Mouse (Mus musculus): Measurements from ENCODE around the gene Sost.

Gene Sost

DNA sequence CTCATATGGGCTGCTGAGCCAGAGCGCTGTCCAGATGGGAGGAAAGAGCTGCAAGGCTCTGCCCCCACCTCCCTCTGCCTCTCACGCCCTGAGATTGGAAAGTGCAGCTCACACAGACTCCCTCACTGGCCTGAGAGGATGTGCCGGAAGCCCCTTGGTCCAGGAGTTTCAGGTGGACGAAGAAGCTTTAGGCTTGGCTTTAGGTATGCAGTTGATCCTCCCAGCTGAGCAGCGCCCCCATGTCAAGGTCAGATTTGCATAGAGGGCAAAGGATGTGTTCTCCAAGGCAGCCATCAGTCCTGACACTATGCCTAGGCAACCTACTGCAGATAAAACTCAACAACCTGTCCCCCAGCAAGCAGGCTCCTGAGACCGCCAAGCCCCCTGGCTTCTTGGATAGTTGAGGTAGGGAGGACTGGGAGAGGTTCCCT, 16.2 kb upstream of the Sost start:
- no peak for DNase-seq

DNA sequence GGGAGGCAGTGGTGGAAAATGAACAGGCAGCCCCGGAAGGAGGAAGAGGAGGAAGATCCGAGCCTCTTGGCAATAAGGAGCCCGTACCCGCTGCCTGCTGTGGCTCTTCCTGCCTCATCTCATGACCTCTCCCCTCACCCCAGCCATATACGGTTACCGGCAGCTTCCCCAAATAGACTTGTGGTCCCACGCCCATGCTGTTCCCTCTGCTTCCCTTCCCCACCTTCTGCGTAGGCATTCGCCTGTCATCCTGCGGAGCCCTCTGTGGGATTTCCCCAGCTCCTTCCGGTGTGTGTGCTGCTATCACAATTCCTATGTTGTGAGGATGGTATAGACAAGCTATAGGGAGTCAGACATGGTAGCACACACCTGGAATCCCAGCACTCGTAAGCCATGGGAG, 15.0 kb upstream of the Sost start:
- no peak for DNase-seq

DNA sequence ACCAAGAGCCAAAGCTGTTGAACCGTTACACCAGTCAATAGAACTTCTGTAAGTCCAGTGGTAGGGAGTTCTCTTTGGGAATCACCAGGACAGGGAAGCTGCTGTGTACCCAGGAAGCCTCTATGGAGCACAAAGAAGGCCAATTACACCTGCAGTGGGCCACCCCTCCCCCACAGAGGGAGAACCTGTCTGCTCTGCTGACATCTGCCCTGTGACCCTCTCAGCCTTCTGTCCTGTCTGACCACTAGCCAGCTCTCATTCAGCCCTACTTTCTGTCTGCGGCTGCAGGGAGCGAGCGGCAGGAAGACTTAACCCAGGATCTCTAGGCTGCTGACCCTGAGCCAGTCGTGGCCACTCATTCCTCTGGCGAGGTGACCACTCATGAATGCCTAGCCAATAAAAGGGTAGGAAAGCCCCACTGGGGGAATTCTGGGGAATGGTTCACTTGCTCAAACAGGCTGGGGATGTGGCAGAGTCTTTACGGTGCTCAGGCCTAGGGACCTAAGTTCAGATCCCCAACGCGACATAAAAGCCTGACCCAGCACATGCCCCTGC, 13.9 kb upstream of the Sost start:
- DNase-seq = no peak

DNA sequence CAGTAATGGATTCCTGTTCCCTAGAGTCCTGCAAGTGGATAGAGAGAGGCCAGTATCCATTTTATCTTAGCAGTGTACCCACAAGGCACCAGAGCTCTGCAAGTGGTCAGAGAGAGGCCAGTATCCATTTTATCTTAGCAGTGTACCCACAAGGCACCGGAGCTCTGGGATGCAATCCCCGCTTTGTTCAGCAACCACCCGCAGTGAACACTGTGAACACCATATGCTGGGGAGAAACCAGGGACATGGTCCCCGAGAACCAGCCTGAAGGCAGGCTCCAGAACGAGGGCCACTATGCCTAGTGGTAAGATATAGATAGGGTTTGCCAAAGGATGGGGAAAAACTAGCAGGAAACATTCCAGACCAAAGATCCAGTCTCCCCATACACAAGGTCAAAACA, 12.3 kb upstream of the Sost start:
- no peak for DNase-seq

DNA sequence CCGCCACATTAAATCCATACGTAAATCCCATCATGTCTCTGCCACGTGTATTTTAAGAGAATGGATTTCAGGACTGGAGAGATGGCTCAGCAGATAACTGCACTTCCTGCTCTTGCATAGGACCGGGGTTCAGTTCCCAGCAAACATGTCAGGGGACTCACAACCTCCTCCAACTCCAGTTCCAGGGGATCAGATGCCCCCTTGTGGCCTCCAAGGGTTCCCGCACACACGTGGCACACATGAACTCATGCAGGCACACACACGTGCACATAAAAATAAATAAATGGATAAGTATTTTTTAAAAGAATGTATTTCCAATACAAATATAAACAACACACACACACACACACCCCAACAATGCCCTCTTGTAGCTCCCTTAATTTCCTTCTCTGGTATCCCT, 10.1 kb upstream of the Sost start:
- no peak for DNase-seq

DNA sequence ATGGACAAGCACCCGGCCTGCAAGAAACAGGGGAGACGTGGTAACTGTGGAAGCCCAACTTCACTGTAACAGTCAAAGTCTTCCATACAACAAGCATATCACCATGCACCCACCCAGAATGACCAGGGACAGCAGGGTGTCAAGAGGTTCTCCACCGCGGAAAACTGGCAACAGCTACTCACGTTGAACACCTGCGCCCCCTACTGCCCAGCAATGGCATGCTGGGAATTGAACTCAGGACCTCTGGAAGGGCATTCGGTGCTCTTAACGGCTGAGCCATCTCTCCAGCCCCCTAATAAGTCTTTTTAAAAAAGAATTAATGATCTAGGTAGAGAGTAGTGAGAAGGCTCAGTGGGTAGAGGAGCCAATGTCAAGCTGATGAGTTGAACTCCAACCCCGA, 8.1 kb upstream of the Sost start:
- peak; percentile 43 to 53 for DNase-seq

DNA sequence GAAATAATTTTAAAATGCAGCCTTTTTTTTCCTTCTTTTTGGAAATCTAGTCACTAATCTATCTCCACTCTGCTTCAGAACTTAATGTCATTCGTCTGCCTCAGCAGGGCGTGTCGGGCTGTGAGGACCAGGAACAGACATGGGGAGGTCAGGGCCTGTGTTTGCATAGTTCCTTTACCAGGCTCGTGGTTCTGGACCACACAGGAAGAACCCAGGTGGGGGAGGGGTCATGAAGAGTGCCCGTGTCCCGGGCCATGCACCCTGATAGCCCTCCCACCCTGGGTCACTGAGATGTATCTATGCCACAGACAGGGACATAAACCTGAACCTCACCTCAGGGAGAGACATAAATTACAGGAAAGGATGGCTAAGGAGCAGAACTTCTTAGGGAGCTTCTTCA, 7.4 kb upstream of the Sost start:
- no peak for DNase-seq

DNA sequence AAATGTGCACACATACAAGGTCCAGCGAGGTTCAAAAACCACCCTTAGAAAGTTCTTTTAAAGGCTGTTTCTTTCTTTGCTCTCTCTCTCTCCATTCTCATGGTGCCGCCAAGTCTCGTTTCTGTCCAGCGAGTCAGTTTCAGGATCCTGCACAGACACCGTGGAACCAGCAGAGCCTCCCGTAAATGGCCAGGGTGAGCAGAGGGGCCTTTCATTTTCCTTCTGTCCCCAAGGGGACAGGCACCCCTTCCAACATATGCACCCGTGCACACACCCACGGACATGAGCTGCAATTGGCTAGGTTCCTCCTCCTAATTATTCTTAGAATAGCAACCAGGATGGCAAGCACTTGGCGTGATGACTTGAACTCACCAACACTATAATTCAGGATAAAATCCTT, 6.7 kb upstream of the Sost start:
- no peak for DNase-seq

DNA sequence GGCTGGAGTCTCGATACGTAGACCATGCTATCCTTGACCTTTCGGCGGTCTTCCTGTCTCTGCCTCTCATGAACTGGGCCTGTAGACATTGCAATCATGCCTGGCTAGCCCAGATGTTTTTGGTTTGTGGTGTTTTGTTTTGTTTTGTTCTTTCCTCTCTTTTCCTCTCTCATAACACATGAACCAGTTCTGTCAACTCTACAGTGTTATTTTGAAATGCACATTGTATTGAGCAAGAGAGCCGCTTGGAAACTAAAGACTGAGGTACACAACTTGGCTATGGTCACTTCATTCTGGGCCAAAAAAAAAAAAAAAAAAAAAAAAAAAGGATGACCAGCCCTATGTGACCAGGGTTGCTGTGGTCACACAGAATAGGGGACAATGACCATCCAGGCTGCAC, 5.8 kb upstream of the Sost start:
- DNase-seq = no peak

DNA sequence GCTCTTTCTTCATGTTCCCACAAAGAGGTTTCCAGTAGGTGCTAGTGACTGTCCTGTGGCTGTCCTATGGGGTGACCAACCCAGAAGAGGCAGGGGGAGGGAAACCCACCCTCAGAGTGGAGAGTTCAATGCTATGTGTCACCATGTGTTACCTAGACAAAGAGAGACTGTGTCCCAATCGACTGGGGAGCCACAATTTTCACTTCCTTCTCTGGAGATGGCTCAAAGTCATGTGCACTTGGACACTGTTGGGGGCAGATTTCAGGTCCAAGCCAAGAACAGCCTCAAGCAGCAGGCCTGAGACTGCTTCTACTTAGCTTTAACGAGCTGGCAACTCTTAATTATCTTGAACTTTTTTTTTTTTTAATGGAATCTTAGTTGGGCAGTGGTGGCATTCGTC, 5.3 kb upstream of the Sost start:
- DNase-seq = no peak

DNA sequence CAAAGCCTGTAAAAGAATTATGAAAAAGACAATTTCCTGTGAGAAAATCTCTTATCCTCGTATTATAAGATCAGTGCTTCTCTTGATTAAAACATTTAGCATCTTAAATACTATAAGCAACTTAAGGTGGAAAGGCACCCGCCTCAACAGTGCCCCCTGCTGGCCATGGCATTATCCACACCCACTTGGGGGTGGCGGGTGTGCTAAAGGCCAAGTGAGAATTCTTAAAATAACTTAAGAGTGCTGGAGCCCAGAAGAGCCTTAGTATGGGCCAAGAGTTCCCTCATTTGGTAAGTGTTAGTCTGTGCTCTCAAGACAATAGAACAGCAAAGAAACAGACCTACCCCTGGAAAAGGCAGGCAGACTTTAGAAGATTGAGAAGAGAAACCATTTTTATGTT, 4.6 kb upstream of the Sost start:
- peak in 1 of 2 experiments; percentile 49 for DNase-seq

DNA sequence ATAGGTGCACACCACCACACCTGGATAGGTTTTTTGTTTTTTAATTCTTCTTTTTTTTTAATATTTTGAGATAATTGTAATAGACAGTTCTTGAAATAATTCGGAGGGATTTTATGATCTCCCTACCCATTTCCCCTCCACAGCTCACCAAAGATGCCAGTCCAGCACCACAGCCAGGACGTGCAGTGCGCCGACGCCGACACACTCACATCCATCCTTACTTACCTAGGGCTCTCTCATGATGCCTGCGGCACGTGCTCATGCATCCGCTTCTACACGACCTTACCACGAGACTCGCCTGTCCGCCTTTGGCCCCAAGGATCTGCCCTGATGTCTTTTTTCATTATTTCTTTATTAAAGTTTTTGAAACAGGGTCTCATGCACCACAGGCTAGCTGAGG, 3.0 kb upstream of the Sost start:
- DNase-seq = no peak

DNA sequence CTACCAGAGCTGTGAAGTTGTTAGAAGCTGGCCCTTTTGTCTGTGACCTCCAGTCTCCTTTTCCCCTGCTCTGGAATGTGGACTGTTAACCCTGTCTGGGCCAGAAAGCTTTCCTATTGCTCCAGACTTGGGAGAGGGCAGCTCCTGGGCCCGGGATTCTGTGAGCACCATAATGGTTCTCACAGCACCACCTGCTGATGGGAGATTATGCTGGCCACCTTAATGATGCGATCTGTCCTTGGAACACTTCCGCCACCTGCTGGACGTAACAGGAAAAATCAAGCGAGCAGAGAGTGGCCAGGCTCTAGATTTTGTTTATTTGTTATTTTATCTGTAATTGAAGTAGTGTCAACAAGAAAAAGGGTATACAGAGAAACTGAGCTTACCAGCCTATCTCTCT, 2.0 kb upstream of the Sost start:
- DNase-seq = peak; percentile 92 to 94

DNA sequence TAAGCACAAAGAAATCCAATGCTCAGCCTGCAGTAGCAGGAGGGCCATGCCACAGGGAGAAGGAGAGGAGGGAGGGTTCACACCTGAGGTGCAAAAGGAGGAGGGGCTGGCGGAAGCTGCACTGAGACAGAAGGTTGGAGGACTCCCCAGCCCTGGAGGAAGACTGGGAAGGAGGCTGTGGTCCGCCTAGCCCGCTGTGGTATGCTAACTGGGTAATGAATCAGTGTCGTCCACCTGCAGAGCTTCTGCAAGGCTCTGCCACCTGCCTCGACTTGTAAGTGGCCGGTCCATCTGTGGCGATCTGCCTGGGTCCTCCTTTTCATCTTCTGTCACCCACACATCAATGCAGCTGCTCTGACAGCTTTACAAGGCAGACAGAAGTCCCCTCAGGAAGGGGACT, 1.5 kb upstream of the Sost start:
- peak; percentile 39 to 41 for DNase-seq

DNA sequence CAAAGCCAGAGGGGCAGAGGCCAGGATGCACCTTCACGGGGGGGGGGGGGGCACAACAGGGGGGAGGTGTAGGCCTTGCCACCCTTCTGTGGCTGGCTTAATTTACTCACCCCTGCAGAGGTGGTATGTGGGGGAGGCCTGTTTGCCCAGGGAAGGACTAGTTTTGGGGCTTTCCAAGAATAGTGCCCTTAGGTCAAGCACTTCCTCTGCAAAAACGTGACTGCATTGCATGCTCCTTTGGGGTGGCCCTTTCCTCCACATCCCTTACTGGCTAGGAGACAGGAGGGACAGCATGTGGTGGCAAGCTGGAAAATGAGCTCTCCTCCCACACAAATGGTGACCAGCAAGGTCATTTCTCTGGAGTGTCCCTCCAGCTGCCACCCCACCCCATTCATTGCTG, 1.3 kb downstream of the Sost start:
- no peak for DNase-seq

DNA sequence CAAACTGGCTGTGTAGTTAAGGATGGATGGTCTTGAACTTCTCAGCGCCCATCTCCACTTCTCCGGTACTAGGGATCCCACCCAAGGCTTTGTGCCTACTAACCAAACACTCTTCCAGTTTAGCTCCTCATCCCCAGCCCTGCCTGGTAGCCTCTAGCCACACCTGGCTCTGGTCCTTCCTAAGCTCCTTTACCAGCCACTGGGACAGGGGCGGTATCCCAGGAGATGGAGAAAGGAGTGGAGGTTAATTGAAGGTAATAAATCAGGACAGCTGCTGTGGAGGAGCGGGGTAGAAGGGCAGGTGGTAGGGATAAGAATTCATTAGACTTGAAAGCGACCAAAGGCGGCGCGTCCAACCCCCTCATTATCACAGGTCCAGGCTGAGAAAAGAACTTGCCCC, 2.2 kb downstream of the Sost start:
- DNase-seq = no peak

DNA sequence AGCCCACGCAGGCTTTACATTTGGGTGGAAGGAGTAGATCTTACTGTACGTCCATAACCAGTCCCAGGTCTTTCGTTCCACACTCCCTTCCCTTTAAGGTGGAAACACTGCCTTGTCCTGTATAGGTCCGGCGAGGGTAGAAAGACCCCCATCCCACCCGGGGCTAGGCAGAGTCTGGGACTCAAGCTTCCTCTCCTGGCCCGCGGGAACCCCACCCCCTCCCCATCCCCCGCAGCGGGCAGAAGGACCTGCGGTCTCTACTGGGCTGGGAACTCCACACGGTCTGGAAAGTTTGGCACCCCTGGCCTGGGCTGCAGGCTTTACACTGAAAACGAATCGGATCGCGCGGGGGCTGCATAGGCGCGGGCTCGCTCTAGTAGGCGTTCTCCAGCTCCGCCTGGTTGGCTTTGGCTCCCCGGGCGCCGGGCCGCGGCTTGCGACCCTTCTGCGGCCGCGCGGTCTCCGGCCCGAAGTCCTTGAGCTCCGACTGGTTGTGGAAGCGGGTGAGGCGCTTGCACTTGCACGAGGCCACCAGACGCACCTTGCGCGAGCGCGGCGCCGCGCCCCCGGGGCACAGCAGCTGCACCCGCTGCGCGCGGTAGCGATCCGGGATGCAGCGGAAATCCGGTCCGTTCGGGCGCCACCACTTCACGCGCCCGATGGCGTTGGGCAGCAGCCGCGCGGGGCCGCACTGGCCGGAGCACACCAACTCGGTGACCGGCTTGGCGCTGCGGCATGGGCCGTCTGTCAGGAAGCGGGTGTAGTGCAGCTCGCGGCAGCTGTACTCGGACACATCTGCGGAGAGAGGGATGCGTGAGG, 3.1 kb downstream of the Sost start:
- DNase-seq = peak; percentile 64 to 66

DNA sequence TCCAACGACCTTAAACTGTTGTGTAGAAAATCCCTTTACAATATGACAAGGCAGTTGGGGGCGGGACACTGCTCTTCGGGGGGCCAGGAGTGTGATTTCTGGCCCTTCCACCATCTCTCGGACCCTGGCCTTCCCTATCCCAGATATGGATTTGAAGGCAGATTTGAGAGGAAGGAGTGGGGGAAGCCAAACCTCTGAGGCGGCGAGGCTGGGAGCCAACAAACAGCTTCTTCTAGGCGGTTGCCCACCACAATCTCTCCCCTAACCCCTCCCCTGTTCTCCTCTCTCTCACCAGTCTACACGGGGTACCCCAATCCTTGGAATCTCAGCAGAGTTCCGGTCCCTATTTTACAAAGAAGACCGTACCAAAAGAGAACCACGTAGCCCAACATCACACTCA, 3.8 kb downstream of the Sost start:
- DNase-seq = peak in 1 of 2 experiments; percentile 36

DNA sequence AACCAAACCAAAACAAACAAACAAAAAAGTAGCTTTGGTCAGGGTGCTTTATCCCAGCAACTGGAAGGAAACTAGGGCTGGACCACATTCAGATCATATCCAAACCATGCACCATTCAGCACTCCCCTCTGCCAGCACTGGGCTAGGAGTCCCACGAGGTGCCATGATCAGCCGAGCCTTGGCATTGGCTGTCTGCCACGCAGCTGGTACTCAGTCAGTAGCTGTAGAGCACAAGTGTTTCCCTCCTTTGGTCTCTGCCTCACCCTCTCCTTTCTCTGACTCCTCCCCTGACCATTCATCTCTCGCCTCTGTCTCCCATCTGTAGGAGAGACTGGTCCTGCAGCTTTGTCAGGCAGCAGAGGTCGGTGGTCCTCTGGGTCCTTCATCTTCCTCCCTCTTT, 9.3 kb downstream of the Sost start:
- DNase-seq = no peak

DNA sequence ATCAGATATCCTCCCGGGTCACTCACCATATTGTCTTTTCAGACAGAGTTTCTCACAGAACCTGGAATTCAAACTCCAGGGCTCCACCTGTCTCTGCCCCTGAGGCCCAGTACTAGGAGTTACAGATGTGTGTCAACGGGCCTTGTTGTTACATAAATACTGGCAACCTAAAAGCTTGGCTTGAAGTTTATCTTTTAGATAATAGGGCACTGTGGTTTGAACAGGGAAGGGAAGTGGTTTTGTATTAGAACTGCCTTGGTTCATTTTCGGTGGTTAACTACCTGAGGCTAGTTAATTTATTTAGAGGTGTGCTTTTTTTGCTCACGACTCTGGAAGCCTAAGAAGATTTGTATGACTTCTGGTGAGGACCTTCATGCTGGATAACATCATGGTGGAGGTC, 13.4 kb downstream of the Sost start:
- DNase-seq = no peak

DNA sequence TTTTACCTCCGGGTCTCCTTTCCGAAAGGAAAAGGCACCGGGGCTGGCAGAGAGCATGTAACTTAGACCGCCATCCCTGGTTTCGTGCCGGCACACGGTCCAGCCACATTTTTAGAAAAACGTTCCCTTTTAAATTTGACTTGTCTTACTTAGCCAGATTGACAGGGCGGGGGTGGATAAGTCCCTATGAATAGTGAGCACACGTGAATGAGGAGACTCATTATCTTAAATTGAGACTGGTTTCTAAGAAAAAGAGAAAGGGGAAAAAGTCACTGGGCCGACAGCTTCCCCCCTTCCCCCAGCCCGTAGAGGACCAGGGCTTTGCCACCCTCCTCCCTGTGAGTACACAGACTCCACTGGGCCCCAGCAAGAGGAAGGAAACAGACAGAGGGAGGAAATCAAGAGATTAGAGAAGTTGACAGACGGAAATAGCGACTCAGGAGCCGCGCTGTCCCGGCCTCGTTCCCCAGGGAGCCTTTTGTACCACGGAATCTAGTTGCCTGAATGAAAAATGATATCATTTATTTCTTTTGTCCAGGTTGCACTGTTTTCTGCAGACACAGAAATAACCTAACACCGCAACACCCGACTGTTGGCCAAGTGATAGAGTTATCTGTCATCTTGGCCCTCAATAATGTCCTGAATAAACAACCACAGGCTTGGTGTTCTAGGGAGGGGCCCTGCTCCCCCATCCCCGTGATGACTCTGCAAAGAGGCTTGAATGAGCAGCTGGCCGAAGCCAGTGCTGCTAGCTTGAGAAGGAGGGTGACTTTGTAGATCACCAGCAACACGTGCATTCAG, 14.1 kb downstream of the Sost start:
- no peak for DNase-seq

DNA sequence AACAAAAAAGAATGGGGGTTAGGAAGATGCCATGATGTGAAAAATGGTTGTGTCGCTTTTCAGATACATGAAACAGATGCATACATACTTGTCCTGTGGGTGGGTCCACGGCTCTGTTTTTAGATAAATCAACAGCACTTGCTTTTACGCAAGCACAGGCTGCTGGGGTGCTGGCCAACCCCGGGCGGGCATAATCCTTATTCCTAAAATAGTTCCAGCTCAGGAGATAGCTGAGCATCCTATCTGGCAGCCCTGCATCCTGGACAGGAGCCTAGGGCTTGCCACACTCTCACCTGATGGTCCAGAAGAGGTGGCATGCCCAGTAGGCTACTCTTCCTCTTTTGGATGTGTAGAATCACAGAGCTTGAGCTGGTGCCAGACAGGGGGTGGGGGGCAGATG, 16.8 kb downstream of the Sost start:
- DNase-seq = peak; percentile 28 to 48

DNA sequence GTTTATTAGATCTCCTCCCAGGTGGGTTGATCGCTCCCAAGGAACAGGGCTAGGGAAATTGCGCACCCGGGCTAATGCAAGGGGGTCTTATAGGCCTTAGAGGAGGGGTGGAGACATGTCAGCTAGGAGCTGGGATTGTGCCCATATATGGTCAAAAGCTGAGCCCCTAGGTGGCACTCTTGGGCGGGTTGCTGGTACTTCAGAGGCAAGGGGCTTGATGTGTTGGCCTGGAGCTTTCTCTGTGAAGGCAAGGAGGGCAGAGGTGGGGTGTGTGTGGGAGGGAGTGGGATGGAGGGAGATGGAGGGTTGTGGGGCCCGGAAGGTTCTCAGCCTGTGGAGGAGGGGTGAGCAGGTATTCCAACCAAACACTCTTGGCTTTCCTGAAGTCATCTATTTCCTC, 20.3 kb downstream of the Sost start:
- DNase-seq = no peak

DNA sequence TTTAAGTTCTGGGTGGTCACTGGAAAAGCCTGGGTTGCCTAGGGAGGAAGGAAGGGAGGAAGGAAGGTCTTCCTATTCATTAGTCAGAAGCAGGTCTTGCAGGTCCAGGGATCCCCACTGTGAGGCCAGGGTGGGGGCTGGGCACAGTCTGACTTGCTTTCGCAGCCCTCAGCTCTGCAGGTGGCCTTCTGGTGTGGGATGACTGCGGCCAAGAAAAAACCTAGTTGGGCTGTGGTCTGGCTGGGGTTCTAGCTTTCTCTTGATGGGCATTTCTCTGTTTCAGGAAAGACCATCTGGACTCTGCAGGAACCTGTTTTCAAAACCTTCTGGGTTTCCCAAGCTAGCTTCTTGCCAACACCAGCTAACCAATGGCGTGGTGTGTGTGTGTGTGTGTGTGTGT, 23.8 kb downstream of the Sost start:
- DNase-seq = peak; percentile 97 to 99
